Mouse (Mus musculus) brain, embryonic 14.5 days (tissue): ENCODE results near the gene Uso1. TPM values are rescaled to one million over a fixed set of nuclear protein-coding genes. Genes with fewer than 3 reads are reported as not detected.
A peak's percentile ranks its signal among the peaks of the same experiment; 100 is the strongest.

Experiments used
- DNase-seq: peaks from one replicate; pipeline ENCODE4 v3.0.0-alpha.2; 2011; ENCODE audit warnings: low read depth
- CTCF ChIP-seq: fragments of 200-500 bp; IDR thresholded peaks from 2 replicates; pipeline ENCODE4 v1.5.1; 2012; ENCODE audit warnings: inconsistent platforms, mild to moderate bottlenecking, moderate library complexity, borderline replicate concordance; ENCODE audit not compliant: insufficient read depth, insufficient read length; ENCODE audit errors: extremely low read depth
- POLR2A ChIP-seq: fragments of 200-500 bp; IDR thresholded peaks from 2 replicates; pipeline ENCODE4 v1.6.1; 2012; ENCODE audit warnings: mild to moderate bottlenecking, inconsistent platforms, borderline replicate concordance; ENCODE audit not compliant: poor library complexity, insufficient read depth, insufficient read length, severe bottlenecking; ENCODE audit errors: extremely low read depth
- polyA plus RNA-seq: library from polyadenylated mRNA; depleted of rRNA; stranded (reverse); fragments of >200 nt; gene quantifications from 2 replicates; pipeline ENCODE4 v1.2.3, GENCODE M21; 2012; rRNA removed

Gene Uso1
- polyA plus RNA-seq = 39.4 and 46.2 TPM in 2 replicates

- TF ChIP-seq CTCF = peak; percentile 27; the same call in 1 of the 2 replicates
- TF ChIP-seq POLR2A = peak; percentile 86
- peak; percentile 99 for DNase-seq
These were observed at the start of gene Uso1 for GRCm38 (mm10) chr5:92137239-92138046. Uso1 (plus strand) TSS chr5:92137938.

GRCm38 (mm10) chr5:92093263-92094061 is 44.3 kb upstream of the Uso1 start:
- peak; percentile 18 for DNase-seq
- TF ChIP-seq CTCF (no peak), POLR2A (no peak)

GRCm38 (mm10) chr5:92094062-92094415 is 43.7 kb upstream of the Uso1 start:
- DNase-seq = no peak
- TF ChIP-seq POLR2A = no peak

- no peak for DNase-seq
- TF ChIP-seq CTCF (no peak), POLR2A (no peak)
These were observed 41.0 kb upstream of the Uso1 start for GRCm38 (mm10) chr5:92096786-92097185.

- DNase-seq = no peak
- TF ChIP-seq POLR2A (no peak), CTCF (no peak)
These were observed 40.0 kb upstream of the Uso1 start for GRCm38 (mm10) chr5:92097779-92098178.

- TF ChIP-seq POLR2A (no peak), CTCF (no peak)
- DNase-seq = no peak
These were observed 39.2 kb upstream of the Uso1 start for GRCm38 (mm10) chr5:92098351-92099109.

GRCm38 (mm10) chr5:92101601-92102000 is 36.1 kb upstream of the Uso1 start:
- DNase-seq = no peak
- TF ChIP-seq POLR2A = no peak
- TF ChIP-seq CTCF = no peak

GRCm38 (mm10) chr5:92103062-92103461 is 34.7 kb upstream of the Uso1 start:
- DNase-seq = peak; percentile 13
- TF ChIP-seq POLR2A (no peak), CTCF (no peak)

- DNase-seq = peak; percentile 69
These were observed 33.8 kb upstream of the Uso1 start for GRCm38 (mm10) chr5:92103816-92104415.

GRCm38 (mm10) chr5:92106327-92107125 is 31.2 kb upstream of the Uso1 start:
- DNase-seq = peak; percentile 81
- TF ChIP-seq POLR2A = no peak
- no peak for TF ChIP-seq CTCF

More at GRCm38 (mm10) chr5:92103816-92104415, 33.8 kb upstream of the Uso1 start:
- TF ChIP-seq CTCF = no peak

- TF ChIP-seq CTCF (no peak), POLR2A (no peak)
- no peak for DNase-seq
These were observed 30.5 kb upstream of the Uso1 start for GRCm38 (mm10) chr5:92107282-92107681.
